Mouse (Mus musculus) megakaryocyte-erythroid progenitor cell, adult 5-6 weeks (primary cell): Measurements from ENCODE around the gene Hs3st5. TPM values are rescaled to one million over a fixed set of nuclear protein-coding genes. Genes with fewer than 3 reads are reported as not detected.
"Not testable (repeated sequence)": the region's sequence is repeated elsewhere in the genome, so short reads cannot be mapped to it uniquely, and the experiment has no call there.

Experiments
- ATAC-seq: replicated peaks from 2 replicates; pipeline ENCODE4 v1.8.0; 2016; ENCODE audit warnings: mild to moderate bottlenecking, inconsistent platforms; ENCODE audit not compliant: severe bottlenecking, poor library complexity, low FRiP score, low TSS enrichment
- total RNA-seq, 2 experiments: library from RNA; stranded (forward) in 1 of 2; stranded (reverse) in 1 of 2; fragments of 200-1000, 215-1000 nt in 1 of 2; fragments of >200 nt in 1 of 2; fragmentation: Nextera tagmentation in 1 of 2; gene quantifications; 2 replicates each; pipeline ENCODE4 v1.2.3; 2014 to 2017

Gene Hs3st5
- total RNA-seq, 2 experiments from 2014 or later: not detected

GRCm38 (mm10) chr10:36554941-36555888, 48.6 kb downstream of the Hs3st5 start:
- ATAC-seq: no peak

- ATAC-seq: no peak
These were observed 49.5 kb downstream of the Hs3st5 start for GRCm38 (mm10) chr10:36556128-36556527.

DNA sequence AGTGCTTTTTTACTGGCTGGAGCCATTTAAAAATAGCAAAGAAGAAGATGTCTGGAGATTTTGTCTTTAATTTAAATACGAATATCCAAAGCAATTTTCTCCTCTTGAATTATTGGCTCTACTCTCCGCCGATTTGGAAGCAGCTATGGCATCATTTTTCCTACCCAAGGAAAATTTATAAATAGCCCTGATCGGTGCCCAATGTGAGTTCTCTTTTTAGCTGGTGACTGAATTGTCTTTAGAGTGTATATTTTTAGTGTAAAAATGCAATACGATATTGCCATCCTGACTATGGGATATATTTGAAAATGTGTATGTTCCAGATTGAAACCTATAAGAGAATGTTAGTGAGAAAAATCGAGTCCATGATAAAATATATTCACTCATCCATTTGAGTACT, 51.1 kb downstream of the Hs3st5 start:
- no peak for ATAC-seq

DNA sequence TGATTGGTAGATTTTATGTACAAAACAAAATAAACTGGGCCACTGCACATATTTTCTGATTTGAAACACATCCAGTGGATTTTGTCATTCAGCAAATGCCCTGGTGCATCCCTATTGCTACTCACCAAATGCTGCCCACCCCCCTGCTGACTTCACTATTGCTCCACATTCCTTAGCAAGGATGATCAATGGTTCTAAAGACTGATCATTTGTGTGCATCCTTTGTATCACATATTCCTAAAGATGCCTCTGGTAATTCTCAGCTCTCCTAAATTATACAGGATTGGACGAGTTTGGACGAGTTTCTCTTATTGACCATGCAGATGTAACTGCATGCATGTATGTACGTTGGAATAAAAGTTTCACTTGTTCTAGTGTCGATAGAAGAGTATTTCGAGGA, 52.1 kb downstream of the Hs3st5 start:
- ATAC-seq: no peak

DNA sequence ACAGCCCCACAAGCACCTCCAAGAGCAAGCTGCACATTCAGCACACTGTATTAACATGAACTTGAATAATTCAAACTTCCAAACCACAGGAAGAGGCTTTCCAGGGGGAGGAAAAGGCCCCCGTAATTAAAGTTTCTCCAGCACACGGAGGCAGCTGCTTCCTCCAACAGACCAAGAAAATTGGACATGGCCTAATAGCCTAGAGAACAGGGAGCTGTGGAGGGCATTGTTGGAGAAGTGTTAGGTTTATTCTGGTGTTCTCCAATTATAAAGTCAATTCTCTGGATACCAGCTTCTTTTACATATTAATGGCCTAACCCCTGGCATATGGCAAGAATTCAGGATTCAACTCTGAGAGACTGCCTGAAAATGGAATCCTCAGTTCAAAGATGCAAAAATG, 60.6 kb downstream of the Hs3st5 start:
- no peak for ATAC-seq

DNA sequence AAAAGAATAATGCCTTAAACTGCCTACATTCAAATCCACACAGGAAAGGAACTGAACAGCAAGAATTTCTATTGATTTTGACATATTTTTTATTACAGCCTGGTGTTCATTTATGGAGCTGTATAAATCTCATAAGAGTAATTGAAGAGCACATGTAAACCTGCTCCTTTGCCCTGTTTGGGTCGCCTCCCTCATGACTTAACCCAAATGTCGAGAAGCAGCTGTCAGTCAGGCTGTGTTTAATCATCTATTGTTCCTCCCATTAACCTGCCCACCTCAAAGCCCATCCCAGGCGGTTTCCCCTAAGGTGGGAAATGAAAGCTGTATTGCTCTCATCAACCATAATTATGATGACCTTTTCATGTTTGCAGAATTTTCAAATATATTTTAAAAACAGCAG, 65.9 kb downstream of the Hs3st5 start:
- no peak for ATAC-seq

GRCm38 (mm10) chr10:36578375-36579145, 71.9 kb downstream of the Hs3st5 start:
- ATAC-seq: no peak

DNA sequence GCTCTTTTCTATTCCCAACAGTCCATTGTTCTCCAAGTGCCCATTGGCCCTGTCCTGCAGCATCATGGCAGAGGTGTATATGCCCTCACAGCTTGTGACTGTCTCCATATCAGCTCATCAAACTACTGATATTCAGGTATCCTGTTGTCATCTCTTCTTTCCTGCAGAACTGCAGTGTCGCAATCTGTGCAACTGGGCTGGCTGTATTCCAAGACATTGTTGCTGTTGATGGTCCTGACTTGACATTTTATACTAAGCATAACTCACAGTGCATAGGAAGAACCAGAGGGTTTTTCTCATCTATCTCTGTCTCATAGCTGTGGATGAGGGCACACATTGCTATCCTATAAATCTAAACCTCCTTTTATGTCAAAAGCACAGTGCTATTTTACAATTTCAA, 103.8 kb downstream of the Hs3st5 start:
- no peak for ATAC-seq

GRCm38 (mm10) chr10:36611415-36611814, 104.8 kb downstream of the Hs3st5 start:
- not testable (repeated sequence) for ATAC-seq

- no peak for ATAC-seq
These were observed 116.4 kb downstream of the Hs3st5 start for GRCm38 (mm10) chr10:36623037-36623436.

DNA sequence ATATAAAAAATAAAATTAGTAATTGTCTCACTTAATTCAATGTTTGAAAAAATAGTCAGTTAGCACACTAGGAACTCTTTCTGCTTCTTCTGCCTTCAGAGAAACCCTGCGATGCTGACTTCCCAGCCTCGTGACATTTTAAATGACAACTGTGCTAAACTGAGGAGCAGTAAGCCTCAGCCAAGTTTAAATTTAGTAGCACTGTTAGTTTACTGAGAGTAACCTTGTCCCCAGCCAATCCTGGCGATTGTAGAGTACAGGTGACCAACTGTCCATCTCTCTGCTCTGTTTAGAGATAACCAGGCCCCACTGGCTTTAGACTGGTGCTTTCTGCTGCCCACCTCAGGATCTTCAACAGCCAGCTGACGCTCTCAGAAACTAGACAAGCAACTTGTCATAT, 121.3 kb downstream of the Hs3st5 start:
- ATAC-seq: no peak

- ATAC-seq: no peak
These were observed 125.1 kb downstream of the Hs3st5 start for GRCm38 (mm10) chr10:36631746-36632145.

DNA sequence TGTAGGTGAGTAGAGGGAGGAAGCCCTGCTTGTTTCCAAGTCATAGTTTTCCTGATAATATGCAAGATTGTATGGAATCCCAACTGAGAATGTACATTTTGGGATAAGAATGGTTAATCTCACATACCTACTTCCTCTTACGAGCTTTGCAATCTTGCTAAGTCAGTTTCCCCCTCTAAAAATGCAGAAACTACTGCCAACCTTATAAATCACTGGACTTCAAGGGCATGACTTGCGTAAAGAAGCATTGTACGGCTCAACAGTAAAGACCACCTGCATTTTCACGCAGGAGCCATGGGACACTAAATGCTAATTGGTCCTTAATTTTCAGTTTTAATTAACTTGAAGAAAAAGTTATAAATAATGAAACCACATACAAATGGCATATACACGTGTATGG, 144.0 kb downstream of the Hs3st5 start:
- no peak for ATAC-seq

- ATAC-seq: no peak
These were observed 207.4 kb downstream of the Hs3st5 start for GRCm38 (mm10) chr10:36713974-36714373.

GRCm38 (mm10) chr10:36726239-36726638, 219.6 kb downstream of the Hs3st5 start:
- no peak for ATAC-seq

- no peak for ATAC-seq
These were observed 222.9 kb downstream of the Hs3st5 start for GRCm38 (mm10) chr10:36729361-36730098.

GRCm38 (mm10) chr10:36739375-36739774, 232.8 kb downstream of the Hs3st5 start:
- no peak for ATAC-seq

DNA sequence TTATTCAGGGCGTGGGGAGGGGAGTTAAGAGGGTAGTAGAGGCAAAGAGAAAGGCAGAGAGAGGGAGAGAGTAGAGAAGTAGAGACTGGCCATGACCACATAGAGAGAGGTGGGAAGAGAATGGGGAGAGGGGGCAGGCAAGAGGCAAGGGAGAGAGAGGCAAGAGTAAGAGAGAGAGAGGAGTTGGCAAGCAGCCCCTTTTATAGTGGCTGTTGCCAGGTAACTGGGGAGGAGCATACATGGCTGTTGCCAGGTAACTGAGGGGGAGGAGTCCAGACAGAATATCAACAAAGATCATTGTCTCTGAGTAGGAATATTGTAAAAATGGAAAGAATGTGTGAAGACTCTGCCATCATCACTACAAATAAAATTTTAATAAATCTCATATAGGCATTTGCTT, 243.4 kb downstream of the Hs3st5 start:
- ATAC-seq: no peak

DNA sequence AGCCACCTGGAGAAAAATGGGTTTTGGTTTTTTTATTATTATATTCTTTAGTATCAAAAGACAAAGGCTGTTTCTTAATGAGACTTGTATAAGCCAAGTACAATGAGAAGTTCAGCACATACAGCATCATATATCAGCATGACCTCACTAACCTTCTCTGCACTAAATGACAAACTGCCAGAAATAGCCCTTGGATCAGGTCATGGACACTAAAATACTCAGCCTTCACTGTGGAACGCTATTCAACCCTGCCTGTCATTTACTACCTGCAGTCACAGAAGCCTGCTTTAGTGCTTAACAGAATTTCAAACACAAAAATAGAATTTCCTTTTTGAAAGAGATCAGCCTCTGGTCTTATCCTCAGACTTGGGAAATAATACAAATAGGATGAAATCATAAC, 247.9 kb downstream of the Hs3st5 start:
- ATAC-seq: no peak

DNA sequence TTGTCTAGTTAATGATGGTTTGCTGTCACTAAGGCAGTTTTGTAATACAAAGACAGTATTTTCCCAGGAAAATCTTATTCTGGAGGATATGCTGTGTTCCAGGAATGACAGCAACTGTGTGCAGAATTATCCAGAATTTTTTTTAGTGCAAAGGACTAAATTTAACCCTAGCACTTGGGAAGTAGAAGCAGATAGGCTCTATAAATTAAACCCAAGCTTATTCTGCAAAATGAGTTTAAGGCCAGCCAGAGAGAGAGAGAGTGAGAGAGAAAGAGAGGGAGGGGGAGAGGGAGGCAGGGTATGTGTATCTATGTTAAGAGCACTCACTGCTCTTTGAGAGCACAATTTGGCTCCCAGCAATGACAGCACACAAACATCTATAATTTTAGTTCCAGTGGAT, 267.0 kb downstream of the Hs3st5 start:
- ATAC-seq: no peak
